Mouse (Mus musculus) subcutaneous adipose tissue, adult 2 months (tissue): ENCODE data around the gene Olfr222. TPM values are rescaled to one million over a fixed set of nuclear protein-coding genes. Genes with fewer than 3 reads are reported as not detected.

Source experiments
- polyA plus RNA-seq: library from polyadenylated mRNA; depleted of rRNA; stranded (reverse); fragments of >200 nt; gene quantifications from 2 replicates; pipeline ENCODE4 v1.2.3, GENCODE M21; 2012; ENCODE audit warnings: low replicate concordance; rRNA removed

Olfr222 gene
- polyA plus RNA-seq: not detected in 2 replicates

DNA sequence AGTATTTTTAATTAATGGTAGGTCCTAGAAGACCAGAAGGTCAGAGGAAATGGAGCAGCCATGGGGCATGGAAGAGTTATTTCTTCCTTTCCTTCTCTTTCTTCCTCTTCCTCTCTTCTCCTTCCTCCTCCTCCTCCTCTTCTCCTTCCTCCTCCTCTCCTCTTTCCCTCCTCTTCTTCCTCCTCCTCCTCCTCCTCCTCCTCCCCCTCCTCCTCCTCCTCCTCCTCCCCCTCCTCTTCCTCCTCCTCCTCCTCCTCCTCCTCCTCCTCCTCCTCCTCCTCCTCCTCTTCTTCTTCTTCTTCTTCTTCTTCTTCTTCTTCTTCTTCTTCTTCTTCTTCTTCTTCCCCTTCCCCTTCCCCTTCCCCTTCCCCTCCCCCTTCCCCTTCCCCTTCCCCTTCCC lies at the start of gene Olfr222:
Gene Olfr222, minus strand, starts transcription at position 101 of the 400 bp plus-strand sequence.

DNA sequence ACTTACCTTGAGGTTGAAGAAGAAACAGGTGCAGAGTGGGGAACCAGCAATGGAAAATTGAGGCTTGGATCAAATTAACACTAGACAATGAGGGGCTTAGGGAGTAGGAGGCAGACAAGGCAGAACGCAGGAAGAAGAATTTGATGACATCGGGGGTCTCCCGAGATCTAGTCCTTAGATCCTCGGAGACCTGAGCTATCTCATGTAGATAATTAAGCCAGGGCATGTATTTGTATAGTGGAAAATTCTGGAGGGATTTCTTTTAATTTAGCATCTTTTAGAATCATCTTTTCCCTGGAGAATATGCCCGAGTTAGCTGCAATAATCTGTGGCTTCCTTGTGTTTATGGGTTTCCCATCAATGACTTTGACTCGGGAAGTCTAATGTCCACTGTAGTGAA lies 17.2 kb upstream of the Olfr222 start, which contains the start of gene Olfr223:
Gene Olfr223, minus strand, starts transcription at position 101 of the 400 bp plus-strand sequence.

DNA sequence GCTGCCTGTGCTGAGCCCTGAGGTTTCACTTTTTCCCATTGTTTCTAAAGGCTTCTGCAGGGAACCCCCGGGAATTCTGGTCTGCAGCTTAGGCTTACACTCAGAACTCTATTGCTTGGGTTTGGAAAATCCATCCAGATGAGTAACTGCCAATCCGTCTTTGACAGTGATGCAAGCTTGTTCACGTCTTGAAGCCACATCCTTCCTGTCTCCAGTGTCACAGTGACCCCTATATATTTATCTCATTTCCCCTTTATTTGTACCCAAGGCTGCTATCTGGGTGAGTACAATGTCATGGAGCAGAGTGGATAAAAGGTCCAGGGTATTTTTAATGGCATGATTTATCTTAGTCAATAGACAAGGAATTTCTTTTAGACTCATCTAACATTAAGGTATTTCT lies 34.7 kb downstream of the Olfr222 start, which contains the start of gene Nlrp3:
Gene Nlrp3, plus strand, starts transcription at position 245 of the 400 bp plus-strand sequence.

DNA sequence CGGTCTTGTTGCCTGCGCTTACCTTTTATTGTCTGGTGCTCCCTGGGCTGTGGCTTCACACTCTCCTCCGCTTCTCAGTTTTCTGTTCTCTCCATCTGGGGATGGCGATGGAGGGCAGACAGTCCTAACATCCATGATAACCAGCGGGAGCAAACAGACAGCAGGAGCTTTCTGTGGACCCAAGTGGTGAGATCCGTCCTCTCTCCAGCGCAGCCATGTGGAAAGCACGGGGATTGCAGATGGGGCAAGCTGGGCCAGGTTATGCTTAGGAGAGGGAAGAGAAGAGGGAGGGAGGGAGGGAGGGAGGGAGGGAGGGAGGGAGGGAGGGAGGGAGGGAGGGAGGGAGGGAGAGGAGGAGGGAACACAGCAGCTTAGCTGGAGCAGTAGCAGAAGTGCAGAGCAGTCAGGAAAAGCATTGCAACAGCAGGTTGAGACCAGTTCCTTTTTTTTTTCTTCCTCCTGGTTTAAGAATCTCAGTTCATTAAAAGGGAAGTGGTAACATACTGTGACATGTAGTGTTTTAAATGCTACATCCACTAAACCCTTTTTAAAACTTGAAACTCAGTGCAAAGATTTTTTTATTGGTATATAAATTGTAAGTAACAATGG lies 49.5 kb downstream of the Olfr222 start, which contains the start of gene Zkscan17:
Gene Zkscan17, minus strand, starts transcription at position 280 of the 609 bp plus-strand sequence.

Other genes with a start within 250 kb of the Olfr222 start
- 0.22 TPM in 1 of 2 replicates, not detected in the other for gene Prss38, start 200.6 kb downstream of the Olfr222 start, polyA plus RNA-seq
- 3.8 and 8.1 TPM in 2 replicates for gene Jmjd4, start 126.2 kb downstream of the Olfr222 start, polyA plus RNA-seq
- 62.0 and 90.1 TPM in 2 replicates for gene Snap47, start 125.0 kb downstream of the Olfr222 start, polyA plus RNA-seq
- 0.67 and 1.2 TPM in 2 replicates for gene Zfp867, start 103.8 kb downstream of the Olfr222 start, polyA plus RNA-seq
- 6.8 and 21.9 TPM in 2 replicates for gene Zkscan17, start 49.5 kb downstream of the Olfr222 start, polyA plus RNA-seq
- gene Nlrp3, start 34.7 kb downstream of the Olfr222 start, polyA plus RNA-seq: 0.60 and 1.2 TPM in 2 replicates
- not detected in 2 replicates for gene Olfr223, start 17.1 kb upstream of the Olfr222 start, polyA plus RNA-seq
- gene Mprip, start 85.1 kb upstream of the Olfr222 start, polyA plus RNA-seq: 169 and 193 TPM in 2 replicates
- 2.3 and 3.1 TPM in 2 replicates for gene Pld6, start 211.4 kb upstream of the Olfr222 start, polyA plus RNA-seq
- gene Flcn, start 233.8 kb upstream of the Olfr222 start, polyA plus RNA-seq: 53.7 and 55.4 TPM in 2 replicates